Mouse (Mus musculus) embryonic facial prominence, embryonic 13.5 days (tissue): ENCODE results near the gene Uba52. TPM values are rescaled to one million over a fixed set of nuclear protein-coding genes. Genes with fewer than 3 reads are reported as not detected.

ENCODE experiments used
- ATAC-seq: fragments of 200-750 bp; cut with Nextera tagmentation; 2 replicates; pipeline ENCODE4 v1.8.0; 2017; ENCODE audit warnings: low read depth; ENCODE audit not compliant: insufficient number of reproducible peaks, insufficient read depth, low FRiP score, low TSS enrichment
- H3K27ac ChIP-seq: fragments of 300-500 bp; sonication (generic); 2 replicates; pipeline ENCODE4 v1.5.1; 2015; ENCODE audit warnings: moderate library complexity, mild to moderate bottlenecking, inconsistent platforms
- H3K27me3 ChIP-seq: fragments of 300-500 bp; sonication (generic); 2 replicates; pipeline ENCODE4 v1.6.1; 2015; ENCODE audit warnings: mild to moderate bottlenecking, inconsistent platforms
- H3K36me3 ChIP-seq: fragments of 300-500 bp; sonication (generic); 2 replicates; pipeline ENCODE4 v1.6.1; 2015; ENCODE audit warnings: mild to moderate bottlenecking, inconsistent platforms
- H3K4me1 ChIP-seq: fragments of 300-500 bp; sonication (generic); 2 replicates; pipeline ENCODE4 v1.6.1; 2015; ENCODE audit warnings: inconsistent platforms
- H3K4me2 ChIP-seq: fragments of 300-500 bp; sonication (generic); 2 replicates; pipeline ENCODE4 v1.6.1; 2015; ENCODE audit warnings: moderate library complexity, mild to moderate bottlenecking, inconsistent platforms
- H3K4me3 ChIP-seq: fragments of 300-500 bp; sonication (generic); 2 replicates; pipeline ENCODE4 v1.5.1; 2015; ENCODE audit warnings: mild to moderate bottlenecking, inconsistent platforms
- H3K9ac ChIP-seq: fragments of 300-500 bp; sonication (generic); 2 replicates; pipeline ENCODE4 v1.6.1; 2015; ENCODE audit warnings: mild to moderate bottlenecking, inconsistent platforms
- H3K9me3 ChIP-seq: fragments of 300-500 bp; sonication (generic); 2 replicates; pipeline ENCODE4 v1.6.1; 2016; ENCODE audit warnings: inconsistent platforms
- WGBS: fragments of 180-500 bp; shearing (Covaris S2); methylation state at CpG from one replicate; pipeline ENCODE4 v1.1.7; 2015; ENCODE audit warnings: mixed read lengths; 5-methylcytosine and 5-hydroxymethylcytosine counted together
- polyA plus RNA-seq: library from polyadenylated mRNA; unstranded; fragments of >200 nt; fragmentation: Nextera tagmentation; extraction: Ambion mirVana; gene quantifications from 2 replicates; pipeline ENCODE4 v1.2.1, GENCODE M21; 2015

The Uba52 gene
- polyA plus RNA-seq, 1 experiment from 2014 or later: 1,032 TPM

- 71% methylated on average over 6 of the region's 6 CpGs for WGBS
- H3K9ac ChIP-seq: 0 out of 2 replicates have a peak overlapping the region, but pooled peaks have one; percentile 41
- peaks cover 4% of the 10 kb centered on the region; the same call in 1 of the 2 replicates for H3K36me3 ChIP-seq
- no peak overlapping the region for H3K27ac ChIP-seq
- no peak for ATAC-seq
- no peaks in the 10 kb centered on the region for H3K9me3 ChIP-seq
- peaks cover 30% of the 10 kb centered on the region for H3K4me1 ChIP-seq
- no peaks in the 10 kb centered on the region for H3K27me3 ChIP-seq
- no peak overlapping the region for H3K4me3 ChIP-seq
- no peak overlapping the region for H3K4me2 ChIP-seq
Measured at GRCm38 (mm10) chr8:70544200-70544687, 33.6 kb upstream of the Uba52 start.

GRCm38 (mm10) chr8:70541081-70541480, 30.5 kb upstream of the Uba52 start:
- peaks cover 35% of the 10 kb centered on the region for H3K4me1 ChIP-seq
- peaks cover 20% of the 10 kb centered on the region for H3K36me3 ChIP-seq
- WGBS: 89% methylated on average over 5 of the region's 5 CpGs
- no peaks in the 10 kb centered on the region for H3K9me3 ChIP-seq
- H3K4me3 ChIP-seq: peak overlapping the region; percentile 81
- ATAC-seq: no peak
- H3K4me2 ChIP-seq: peak overlapping the region; percentile 96
- peak overlapping the region; percentile 93; the same call in 1 of the 2 replicates for H3K9ac ChIP-seq
- no peaks in the 10 kb centered on the region for H3K27me3 ChIP-seq
- H3K27ac ChIP-seq: no peak overlapping the region

GRCm38 (mm10) chr8:70540507-70541071, 30.0 kb upstream of the Uba52 start:
- Histone ChIP-seq H3K4me2 (peak overlapping the region; percentile 96), H3K4me3 (peak overlapping the region; percentile 81), H3K4me1 (peaks cover 35% of the 10 kb centered on the region), H3K36me3 (peaks cover 25% of the 10 kb centered on the region), H3K27me3 (no peaks in the 10 kb centered on the region), H3K9me3 (no peaks in the 10 kb centered on the region), H3K27ac (peak overlapping the region; percentile 92; the same call in 1 of the 2 replicates), H3K9ac (peak overlapping the region; percentile 93)
- WGBS: 42% methylated on average over 7 of the region's 7 CpGs
- ATAC-seq: no peak

- no peaks in the 10 kb centered on the region for H3K27me3 ChIP-seq
- H3K4me1 ChIP-seq: peaks cover 35% of the 10 kb centered on the region
- WGBS: 5% methylated on average over 4 of the region's 4 CpGs
- peaks cover 28% of the 10 kb centered on the region for H3K36me3 ChIP-seq
- peak overlapping the region; percentile 96 for H3K4me2 ChIP-seq
- no peak for ATAC-seq
- H3K9me3 ChIP-seq: no peaks in the 10 kb centered on the region
- H3K27ac ChIP-seq: peak overlapping the region; percentile 92
- peak overlapping the region; percentile 93 for H3K9ac ChIP-seq
- H3K4me3 ChIP-seq: peak overlapping the region; percentile 81
Measured at GRCm38 (mm10) chr8:70540013-70540506, 29.5 kb upstream of the Uba52 start.

- peaks cover 34% of the 10 kb centered on the region for H3K36me3 ChIP-seq
- peak within 1 kb of the TSS; percentile 92 for H3K27ac ChIP-seq
- peak within 1 kb of the TSS; percentile 93 for H3K9ac ChIP-seq
- peaks cover 35% of the 10 kb centered on the region for H3K4me1 ChIP-seq
- H3K4me2 ChIP-seq: peak within 1 kb of the TSS; percentile 96
- WGBS: under 1% methylated on average over 58 of the region's 58 CpGs
- H3K4me3 ChIP-seq: peak within 1 kb of the TSS; percentile 81
- no peaks in the 10 kb centered on the region for H3K27me3 ChIP-seq
- H3K9me3 ChIP-seq: no peaks in the 10 kb centered on the region
- ATAC-seq: peak; percentile 89
Measured at GRCm38 (mm10) chr8:70539077-70539813, 28.6 kb upstream of the Uba52 start, which contains the start of gene Ell. Gene Ell, plus strand, starts transcription at chr8:70539457.

- H3K9ac ChIP-seq: peak overlapping the region; percentile 93
- peak overlapping the region; percentile 96 for H3K4me2 ChIP-seq
- peak; percentile 81 for ATAC-seq
- peak overlapping the region; percentile 92 for H3K27ac ChIP-seq
- H3K27me3 ChIP-seq: no peaks in the 10 kb centered on the region
- peak overlapping the region; percentile 81 for H3K4me3 ChIP-seq
- no peaks in the 10 kb centered on the region for H3K9me3 ChIP-seq
- H3K4me1 ChIP-seq: peaks cover 32% of the 10 kb centered on the region
- WGBS: under 1% methylated on average over 32 of the region's 32 CpGs
- peaks cover 40% of the 10 kb centered on the region for H3K36me3 ChIP-seq
Measured at GRCm38 (mm10) chr8:70538633-70539076, 28.1 kb upstream of the Uba52 start.

- H3K27ac ChIP-seq: peak overlapping the region; percentile 92
- peaks cover 45% of the 10 kb centered on the region for H3K36me3 ChIP-seq
- H3K4me3 ChIP-seq: peak overlapping the region; percentile 81
- WGBS: 13% methylated on average over 24 of the region's 24 CpGs
- no peaks in the 10 kb centered on the region for H3K9me3 ChIP-seq
- H3K9ac ChIP-seq: peak overlapping the region; percentile 93
- no peak for ATAC-seq
- peak overlapping the region; percentile 96 for H3K4me2 ChIP-seq
- peaks cover 27% of the 10 kb centered on the region for H3K4me1 ChIP-seq
- H3K27me3 ChIP-seq: no peaks in the 10 kb centered on the region
Measured at GRCm38 (mm10) chr8:70538024-70538579, 27.5 kb upstream of the Uba52 start.

- H3K4me2 ChIP-seq: no peak overlapping the region
- no peaks in the 10 kb centered on the region for H3K27me3 ChIP-seq
- peaks cover 13% of the 10 kb centered on the region for H3K4me1 ChIP-seq
- H3K36me3 ChIP-seq: peaks cover 69% of the 10 kb centered on the region
- WGBS: 89% methylated on average over 2 of the region's 2 CpGs
- no peak for ATAC-seq
- H3K4me3 ChIP-seq: no peak overlapping the region
- no peaks in the 10 kb centered on the region for H3K9me3 ChIP-seq
- H3K27ac ChIP-seq: no peak overlapping the region
- no peak overlapping the region for H3K9ac ChIP-seq
Measured at GRCm38 (mm10) chr8:70535701-70536100, 25.1 kb upstream of the Uba52 start.

- peaks cover 8% of the 10 kb centered on the region for H3K4me1 ChIP-seq
- 96% methylated on average over 3 of the region's 3 CpGs for WGBS
- no peak overlapping the region for H3K4me3 ChIP-seq
- H3K9me3 ChIP-seq: no peaks in the 10 kb centered on the region
- no peaks in the 10 kb centered on the region for H3K27me3 ChIP-seq
- no peak overlapping the region for H3K4me2 ChIP-seq
- H3K27ac ChIP-seq: no peak overlapping the region
- no peak overlapping the region for H3K9ac ChIP-seq
- H3K36me3 ChIP-seq: peaks cover 74% of the 10 kb centered on the region
- ATAC-seq: no peak
Measured at GRCm38 (mm10) chr8:70535221-70535620, 24.6 kb upstream of the Uba52 start.

- Histone ChIP-seq H3K4me3 (no peak overlapping the region), H3K4me1 (peaks cover 11% of the 10 kb centered on the region), H3K9ac (no peak overlapping the region), H3K9me3 (no peaks in the 10 kb centered on the region), H3K27me3 (no peaks in the 10 kb centered on the region), H3K36me3 (peaks cover 83% of the 10 kb centered on the region), H3K27ac (no peak overlapping the region), H3K4me2 (no peak overlapping the region)
- no peak for ATAC-seq
- 89% methylated on average over 12 of the region's 12 CpGs for WGBS
Measured at GRCm38 (mm10) chr8:70534281-70534680, 23.7 kb upstream of the Uba52 start.

GRCm38 (mm10) chr8:70530314-70530713, 19.7 kb upstream of the Uba52 start:
- Histone ChIP-seq H3K27ac (no peak overlapping the region), H3K36me3 (peaks cover 62% of the 10 kb centered on the region), H3K4me2 (no peak overlapping the region), H3K4me1 (peaks cover 27% of the 10 kb centered on the region), H3K9ac (no peak overlapping the region), H3K4me3 (no peak overlapping the region), H3K27me3 (no peaks in the 10 kb centered on the region), H3K9me3 (no peaks in the 10 kb centered on the region)
- WGBS: 89% methylated on average over 2 of the region's 2 CpGs
- no peak for ATAC-seq
